Mouse (Mus musculus): ENCODE measurements at regions not wholly inside any gene's neighbourhood (a gene's known extent, or its start where the extent isn't known, plus 50 kb on each side); places are given as distances from the start of the nearest gene placed in this dataset.

- TF ChIP-seq POLR2A (IDR thresholded peaks at IDR 0.05; ENCODE audit: insufficient read depth, low read length) (no peak), CTCF (IDR thresholded peaks at IDR 0.05; ENCODE audit: low read depth, low read length) (no peak), EP300 (IDR thresholded peaks at IDR 0.05; ENCODE audit: insufficient read depth, low read depth, low read length) (no peak)
Observed at GRCm38 (mm10) chr15:51583636-51584035, 2301.1 kb upstream of the Gm7489 start.

Measured in ES-Bruce4 (cell line).